ENCODE assay signal across 13 mouse cellular contexts in genomic region chr5:115098195-115098594, GRCm38 (mm10). TPM values are rescaled to one million over a fixed set of nuclear protein-coding genes. Genes with fewer than 3 reads are reported as not detected.
DNase-seq lines count a peak whose midpoint lies in the region; ATAC-seq and TF ChIP-seq lines count a peak whose summit lies in the region.
"Had no signal": no experiment of that assay in that cellular context is flagged by ENCODE, and none has a peak within 500 bp of the region (broad histone marks: within the 10 kb centered on the region; RNA-seq: fewer than 3 reads in every experiment).

Gm10401 (minus strand) TSS chr5:115098295.

- no peak for DNase-seq in heart, postnatal 10 days
- DNase-seq in thymus, postnatal 0 days (ENCODE audit: low spot score) = no peak
- DNase-seq in thymus, adult 2 months = no peak
- DNase-seq in liver, embryonic 11.5 days (ENCODE audit: low spot score) = no peak
- DNase-seq in stomach, postnatal 0 days (ENCODE audit: low spot score) = no peak
- no peak for DNase-seq in right cerebral cortex, postnatal 25 days
- DNase-seq in T-cell, adult 2 months (ENCODE audit: low spot score) = no peak
- DNase-seq: kidney, postnatal 36 days had no signal

- peaks cover 8% of the 10 kb centered on the region; the same call in 1 of the 2 replicates for H3K4me1 ChIP-seq in heart, embryonic 11.5 days (ENCODE audit: control insufficient read depth, insufficient read depth, low read length)
- peaks cover 12% of the 10 kb centered on the region for H3K4me1 ChIP-seq in thymus, adult 2 months (replicated peaks; ENCODE audit: control insufficient read depth, insufficient read depth, low read length)
- H3K4me1 ChIP-seq in liver, embryonic 11.5 days (replicated peaks; ENCODE audit: control insufficient read depth, insufficient read depth, low read length) = no peaks in the 10 kb centered on the region
- no peaks in the 10 kb centered on the region for H3K4me1 ChIP-seq in stomach, postnatal 0 days (replicated peaks; ENCODE audit: control insufficient read depth, insufficient read depth)

- H3K4me2 ChIP-seq in heart, embryonic 11.5 days = no peak within 1 kb of the TSS
- no peak within 1 kb of the TSS for H3K4me2 ChIP-seq in liver, embryonic 11.5 days
- H3K4me2 ChIP-seq in stomach, postnatal 0 days (replicated peaks; ENCODE audit: low read depth) = no peak within 1 kb of the TSS

- no peak for TF ChIP-seq EP300 in stomach, postnatal 0 days (optimal IDR thresholded peaks at IDR 0.05)

- 94% methylated on average over 8 of the region's 8 CpGs for WGBS in heart, embryonic 11.5 days (ENCODE audit: insufficient replicate concordance)
- 99% methylated on average over 8 of the region's 8 CpGs for WGBS in thymus, adult 2 months
- WGBS in liver, embryonic 11.5 days = 96% methylated on average over 8 of the region's 8 CpGs
- 97% methylated on average over 8 of the region's 8 CpGs for WGBS in stomach, postnatal 0 days

- intact Hi-C loops in heart, postnatal 10 days (cut with DNase I) = no loop called here

- no peak within 1 kb of the TSS for H3K4me3 ChIP-seq in heart, embryonic 11.5 days (ENCODE audit: low read depth, low read length)
- H3K4me3 ChIP-seq in thymus, adult 2 months (ENCODE audit: control insufficient read depth, insufficient read depth, low read length) = no peak within 1 kb of the TSS
- H3K4me3 ChIP-seq in liver, embryonic 11.5 days (ENCODE audit: low read depth, low read length) = no peak within 1 kb of the TSS
- no peak within 1 kb of the TSS for H3K4me3 ChIP-seq in stomach, postnatal 0 days (ENCODE audit: low read depth, low read length)

- H3K27ac ChIP-seq in heart, embryonic 11.5 days (ENCODE audit: low read depth, low read length) = no peak within 1 kb of the TSS
- H3K27ac ChIP-seq in thymus, adult 2 months (ENCODE audit: control insufficient read depth, insufficient read depth, low read length) = no peak within 1 kb of the TSS
- no peak within 1 kb of the TSS for H3K27ac ChIP-seq in liver, embryonic 11.5 days (ENCODE audit: low read depth, low read length)
- H3K27ac ChIP-seq in stomach, postnatal 0 days (replicated peaks) = no peak within 1 kb of the TSS
- H3K27ac ChIP-seq: macrophage had no signal

- ATAC-seq in heart, embryonic 11.5 days (replicated peaks; ENCODE audit: insufficient number of reproducible peaks, low FRiP score, low TSS enrichment) = no peak
- no peak for ATAC-seq in liver, embryonic 11.5 days (replicated peaks; ENCODE audit: low FRiP score)
- ATAC-seq in stomach, postnatal 0 days (ENCODE audit: low FRiP score, low TSS enrichment) = no peak
- ATAC-seq: Patski had no signal

- H3K36me3 ChIP-seq in heart, embryonic 11.5 days (ENCODE audit: control insufficient read depth, insufficient read depth, low read length) = peaks cover 34% of the 10 kb centered on the region
- peaks cover 36% of the 10 kb centered on the region for H3K36me3 ChIP-seq in thymus, adult 2 months (ENCODE audit: control insufficient read depth, insufficient read depth, low read length)
- peaks cover 41% of the 10 kb centered on the region for H3K36me3 ChIP-seq in liver, embryonic 11.5 days (ENCODE audit: control insufficient read depth, insufficient read depth, low read length)
- peaks cover 24% of the 10 kb centered on the region for H3K36me3 ChIP-seq in stomach, postnatal 0 days (ENCODE audit: control insufficient read depth, insufficient read depth, low read length)

- H3K9ac ChIP-seq in heart, embryonic 11.5 days (ENCODE audit: low read depth, low read length) = no peak within 1 kb of the TSS
- H3K9ac ChIP-seq in liver, embryonic 11.5 days (ENCODE audit: low read depth, low read length) = no peak within 1 kb of the TSS
- H3K9ac ChIP-seq in stomach, postnatal 0 days (ENCODE audit: low read length) = no peak within 1 kb of the TSS

- no peak for TF ChIP-seq CTCF in thymus, adult 2 months (IDR thresholded peaks at IDR 0.05; ENCODE audit: borderline replicate concordance, control insufficient read depth, extremely low read depth, insufficient read depth, low read length, poor library complexity)
- TF ChIP-seq CTCF in stomach, postnatal 0 days (IDR thresholded peaks at IDR 0.05; ENCODE audit: low read depth) = no peak

- H3K27me3 ChIP-seq in heart, embryonic 11.5 days (ENCODE audit: control insufficient read depth, insufficient read depth, low read length) = no peaks in the 10 kb centered on the region
- no peaks in the 10 kb centered on the region for H3K27me3 ChIP-seq in thymus, adult 2 months (ENCODE audit: control insufficient read depth, insufficient read depth, low read length)
- no peaks in the 10 kb centered on the region for H3K27me3 ChIP-seq in liver, embryonic 11.5 days (replicated peaks; ENCODE audit: control insufficient read depth, insufficient read depth, low read length)
- no peaks in the 10 kb centered on the region for H3K27me3 ChIP-seq in stomach, postnatal 0 days (ENCODE audit: control insufficient read depth, insufficient read depth, low read length)
- H3K27me3 ChIP-seq: Patski had no signal

- no peak for TF ChIP-seq POLR2A in thymus, adult 2 months (IDR thresholded peaks at IDR 0.05; ENCODE audit: control insufficient read depth, extremely low read depth, insufficient read depth, low read length, poor library complexity)

- H3K9me3 ChIP-seq in heart, embryonic 11.5 days (replicated peaks; ENCODE audit: control insufficient read depth, low read length) = no peaks in the 10 kb centered on the region
- H3K9me3 ChIP-seq in liver, embryonic 11.5 days (ENCODE audit: control insufficient read depth, low read length) = no peaks in the 10 kb centered on the region
- H3K9me3 ChIP-seq in stomach, postnatal 0 days (ENCODE audit: control insufficient read depth, low read length) = no peaks in the 10 kb centered on the region

RNA-seq across cellular contexts. Expression of gene Gm10401, which starts in this region (rescaled TPM):
- polyA plus RNA-seq in heart, embryonic 11.5 days (2014; fragmentation: Nextera tagmentation; extraction: Ambion mirVana) = 19.1 and 19.2 TPM in 2 replicates
- total RNA-seq in heart, postnatal 10 days (2021) = not detected
- 26.4 and 27.2 TPM in 2 replicates for polyA plus RNA-seq in thymus, postnatal 0 days (2015; fragmentation: Nextera tagmentation; extraction: Ambion mirVana)
- 0.26 TPM in 1 of 2 replicates, not detected in the other for polyA plus RNA-seq in thymus, adult 2 months (2012; rRNA removed)
- polyA plus RNA-seq in liver, embryonic 11.5 days (2014; fragmentation: Nextera tagmentation; extraction: Ambion mirVana) = 19.5 and 25.1 TPM in 2 replicates
- polyA plus RNA-seq in stomach, postnatal 0 days (2015; fragmentation: Nextera tagmentation; extraction: Ambion mirVana) = 17.9 and 22.2 TPM in 2 replicates
- total RNA-seq: gastrocnemius, postnatal 4 days had no signal
- polyA plus RNA-seq: Patski; testis, adult 2 months had no signal

Comparison
In these comparisons a context has a peak if more than half of its experiments do, and no peak if none do; other contexts are left out.
1. RNA of gene Gm10401 (polyA plus RNA-seq): 26.4 to 27.2 TPM in thymus, postnatal 0 days, 19.5 to 25.1 TPM in liver, embryonic 11.5 days, 17.9 to 22.2 TPM in stomach, postnatal 0 days and 19.1 to 19.2 TPM in heart, embryonic 11.5 days; 0.26 TPM in thymus, adult 2 months; every median in the first group is over 10 times any median in the second.